Mouse (Mus musculus) left cerebral cortex, postnatal 10 days (tissue): ENCODE results near the gene Rps6kb2. TPM values are rescaled to one million over a fixed set of nuclear protein-coding genes. Genes with fewer than 3 reads are reported as not detected.

ENCODE experiments used
- DNase-seq, 2 experiments: peaks; one replicate each; pipeline ENCODE4 v3.0.0; 2021 to 2022; ENCODE audit warnings: low spot score in 2 of 2, mixed read lengths in 1 of 2; ENCODE audit errors: extremely low spot score in 1 of 2
- intact Hi-C: fragments of 180-260 bp; cut with DNase I; formaldehyde crosslinking; loops from one replicate; pipeline ENCODE4 v1.15.1; 2025
- total RNA-seq, 2 experiments: library from RNA; stranded (reverse); gene quantifications; 2 replicates each; pipeline ENCODE4 v1.2.3; 2021

The Rps6kb2 gene
- total RNA-seq, 2 experiments from 2014 or later: 34.1 to 35.0 TPM

DNA sequence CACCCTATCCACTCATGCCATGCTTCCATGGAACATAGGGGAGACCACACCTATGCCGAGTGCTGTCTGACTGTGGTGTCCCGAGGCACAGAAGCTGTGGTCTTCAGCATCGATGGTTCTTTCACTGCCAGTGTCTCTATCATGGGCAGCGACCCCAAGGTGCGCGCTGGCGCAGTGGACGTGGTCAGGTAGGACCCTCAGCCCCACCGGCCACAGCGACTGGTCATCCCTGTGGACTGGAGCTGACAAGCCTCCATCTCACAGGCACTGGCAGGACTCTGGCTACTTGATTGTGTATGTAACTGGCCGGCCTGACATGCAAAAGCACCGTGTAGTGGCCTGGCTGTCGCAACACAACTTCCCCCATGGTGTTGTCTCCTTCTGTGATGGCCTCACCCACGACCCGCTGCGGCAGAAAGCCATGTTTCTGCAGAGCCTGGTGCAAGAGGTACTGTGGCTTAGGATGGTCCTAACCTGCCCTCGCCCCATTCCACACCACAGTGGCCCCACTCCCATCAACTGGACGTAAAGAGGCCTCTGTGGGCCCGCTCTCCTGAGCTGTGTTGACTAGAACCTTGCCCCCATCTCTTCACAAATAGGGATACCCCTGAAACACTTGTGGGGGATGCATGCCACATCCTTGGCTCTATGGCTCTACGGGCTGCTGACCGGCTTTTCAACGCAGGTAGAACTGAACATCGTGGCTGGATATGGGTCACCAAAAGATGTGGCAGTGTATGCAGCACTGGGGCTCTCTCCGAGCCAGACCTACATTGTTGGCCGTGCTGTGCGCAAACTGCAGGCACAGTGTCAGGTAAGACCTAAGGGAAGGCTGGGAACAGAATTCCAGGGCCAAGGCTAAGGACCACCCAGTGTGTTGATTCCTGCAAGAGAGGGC is 50.8 kb downstream of the Rps6kb2 start:
- intact Hi-C loops: no loop called here

DNA sequence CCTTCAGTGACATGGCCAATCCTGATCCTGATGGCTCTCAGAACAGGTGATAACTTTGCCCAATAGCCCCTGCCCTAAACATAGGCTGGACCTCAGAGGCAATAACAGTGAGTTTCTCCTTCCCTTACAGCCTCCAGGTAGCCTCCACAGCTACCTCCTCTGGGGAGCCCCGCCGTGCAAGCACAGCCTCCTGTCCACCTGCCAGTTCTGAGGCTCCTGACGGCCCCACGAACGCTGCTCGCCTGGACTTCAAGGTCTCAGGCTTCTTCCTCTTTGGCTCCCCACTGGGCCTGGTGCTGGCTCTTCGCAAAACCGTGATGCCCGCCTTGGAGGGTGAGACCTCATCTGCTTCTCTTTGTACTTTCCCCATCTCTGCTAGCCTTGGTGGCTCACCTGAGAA is 54.6 kb downstream of the Rps6kb2 start:
- intact Hi-C loops: loop anchor here (10.0 kb wide), 1 partner anchor 116 kb away; no protein-coding TSS in a partner anchor
- no peak for DNase-seq

More for the DNA sequence above, 50.8 kb downstream of the Rps6kb2 start:
- no peak for DNase-seq

DNA sequence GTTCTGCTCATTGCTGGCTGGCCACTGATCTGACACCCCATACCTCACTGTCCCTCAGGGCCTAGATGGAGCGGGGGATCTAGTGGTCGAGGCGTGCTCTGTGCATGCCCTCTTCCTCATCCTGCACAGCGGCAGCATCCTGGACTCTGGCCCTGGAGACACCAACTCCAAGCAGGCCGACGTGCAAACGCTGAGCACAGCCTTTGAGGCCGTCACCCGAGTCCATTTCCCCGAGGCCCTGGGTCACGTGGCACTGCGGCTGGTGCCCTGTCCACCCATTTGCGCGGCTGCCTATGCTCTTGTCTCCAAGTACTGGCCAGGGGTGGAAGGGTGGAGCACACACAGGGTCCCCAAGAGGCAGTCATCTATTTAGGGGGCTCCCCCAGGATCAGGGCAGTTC is 56.5 kb downstream of the Rps6kb2 start:
- intact Hi-C loops: loop anchor here (10.0 kb wide), 1 partner anchor 118 kb away; no protein-coding TSS in a partner anchor
- DNase-seq: no peak

DNA sequence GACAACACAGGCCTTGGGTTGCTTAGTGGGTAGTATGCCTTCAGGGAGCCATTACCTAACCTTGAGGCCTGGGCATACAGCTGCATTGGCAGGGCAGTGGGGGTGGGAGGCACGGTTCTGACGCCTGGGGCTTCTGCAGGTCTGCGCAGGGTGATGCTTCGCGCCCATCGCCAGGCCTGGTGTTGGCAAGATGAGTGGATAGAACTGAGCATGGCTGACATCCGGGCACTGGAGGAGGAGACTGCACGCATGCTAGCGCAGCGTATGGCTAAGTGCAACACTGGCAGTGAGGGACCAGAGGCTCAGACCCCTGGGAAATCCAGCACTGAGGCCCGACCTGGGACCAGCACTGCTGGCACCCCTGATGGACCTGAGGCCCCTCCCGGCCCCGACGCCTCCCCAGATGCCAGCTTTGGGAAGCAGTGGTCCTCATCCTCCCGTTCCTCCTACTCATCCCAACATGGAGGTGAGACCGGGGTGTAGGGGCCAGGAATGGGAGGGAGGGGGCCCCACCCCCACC is 58.4 kb downstream of the Rps6kb2 start:
- intact Hi-C loops: loop anchor here (10.0 kb wide), 1 partner anchor 120 kb away; no protein-coding TSS in a partner anchor
- DNase-seq: peak in 1 of 2 experiments; percentile 32

Other genes starting within 250 kb of the Rps6kb2 start
- 1 to 10 TPM; 1.5 to 1.7 TPM for gene Aldh3b1, start 233.5 kb downstream of the Rps6kb2 start, total RNA-seq
- gene Unc93b1, start 228.2 kb downstream of the Rps6kb2 start, total RNA-seq: 10 to 100 TPM; 15.0 to 16.3 TPM
- gene Aldh3b3, start 204.7 kb downstream of the Rps6kb2 start, total RNA-seq: not detected
- gene Aldh3b2, start 191.0 kb downstream of the Rps6kb2 start, total RNA-seq: 1 to 10 TPM; 2.3 to 2.4 TPM
- 1 to 10 TPM; 1.7 to 1.8 TPM for gene Acy3, start 176.8 kb downstream of the Rps6kb2 start, total RNA-seq
- not detected for gene Tbx10, start 170.6 kb downstream of the Rps6kb2 start, total RNA-seq
- gene Nudt8, start 162.8 kb downstream of the Rps6kb2 start, total RNA-seq: 10 to 100 TPM in 1 of 2 experiments, 1 to 10 TPM in 1; 9.7 to 11.2 TPM
- 1 to 10 TPM in 1 of 2 experiments, under 1 TPM in 1; 0.81 to 1.4 TPM for gene Gm49405, start 162.7 kb downstream of the Rps6kb2 start, total RNA-seq
- 1 to 10 TPM; 3.3 to 4.1 TPM for gene Doc2g, start 160.0 kb downstream of the Rps6kb2 start, total RNA-seq
- 100 to 1,000 TPM; 209 to 221 TPM for gene Ndufv1, start 150.5 kb downstream of the Rps6kb2 start, total RNA-seq
- 100 to 1,000 TPM; 226 to 232 TPM for gene Gstp1, start 125.4 kb downstream of the Rps6kb2 start, total RNA-seq
- 10 to 100 TPM; 21.7 to 24.2 TPM for gene Gstp2, start 117.3 kb downstream of the Rps6kb2 start, total RNA-seq
- not detected for gene Gstp3, start 103.8 kb downstream of the Rps6kb2 start, total RNA-seq
- not detected for gene Cabp2, start 81.8 kb downstream of the Rps6kb2 start, total RNA-seq
- 10 to 100 TPM; 20.4 to 21.6 TPM for gene Cdk2ap2, start 66.2 kb downstream of the Rps6kb2 start, total RNA-seq
- gene Pitpnm1, start 63.4 kb downstream of the Rps6kb2 start, total RNA-seq: 100 to 1,000 TPM; 234 to 237 TPM
- gene Aip, start 37.5 kb downstream of the Rps6kb2 start, total RNA-seq: 10 to 100 TPM; 74.2 to 83.5 TPM
- gene Gpr152, start 23.6 kb downstream of the Rps6kb2 start, total RNA-seq: not detected
- gene Cabp4, start 19.3 kb downstream of the Rps6kb2 start, total RNA-seq: under 1 TPM in 1 of 2 experiments, not detected in 1; 0.24 TPM
- gene Coro1b, start 14.7 kb downstream of the Rps6kb2 start, total RNA-seq: 10 to 100 TPM; 80.4 to 92.7 TPM
- 1 to 10 TPM in 1 of 2 experiments, under 1 TPM in 1; 0.65 to 2.0 TPM for gene Ptprcap, start 9.8 kb downstream of the Rps6kb2 start, total RNA-seq
- 1 to 10 TPM; 3.1 to 3.5 TPM for gene Carns1, start 12.1 kb upstream of the Rps6kb2 start, total RNA-seq
- 1 to 10 TPM; 2.0 to 3.5 TPM for gene Tbc1d10c, start 27.9 kb upstream of the Rps6kb2 start, total RNA-seq
- 100 to 1,000 TPM; 331 to 336 TPM for gene Ppp1ca, start 28.7 kb upstream of the Rps6kb2 start, total RNA-seq
- 1 to 10 TPM; 8.9 to 9.3 TPM for gene Rad9a, start 38.3 kb upstream of the Rps6kb2 start, total RNA-seq
- gene Clcf1, start 50.9 kb upstream of the Rps6kb2 start, total RNA-seq: 1 to 10 TPM; 1.5 to 1.7 TPM
- not detected for gene AC109138.7, start 51.0 kb upstream of the Rps6kb2 start, total RNA-seq
- gene Pold4, start 68.5 kb upstream of the Rps6kb2 start, total RNA-seq: 10 to 100 TPM; 12.8 to 16.2 TPM
- gene Ssh3, start 105.8 kb upstream of the Rps6kb2 start, total RNA-seq: 10 to 100 TPM; 49.5 to 55.1 TPM
- gene Ankrd13d, start 119.8 kb upstream of the Rps6kb2 start, total RNA-seq: 10 to 100 TPM; 87.8 to 91.7 TPM
- gene Grk2, start 142.9 kb upstream of the Rps6kb2 start, total RNA-seq: 100 to 1,000 TPM; 146 to 154 TPM
- gene Kdm2a, start 234.9 kb upstream of the Rps6kb2 start, total RNA-seq: 10 to 100 TPM; 66.6 to 67.3 TPM